Mouse (Mus musculus) cerebellum, postnatal 14 days (tissue): ENCODE data around the gene Acot4.
"Not testable (repeated sequence)": the region's sequence is repeated elsewhere in the genome, so short reads cannot be mapped to it uniquely, and the experiment has no call there.

ENCODE experiments used
- DNase-seq, 2 experiments: peaks; one replicate each; pipeline ENCODE4 v3.0.0; 2021; ENCODE audit warnings: mixed read lengths in 2 of 2

The Acot4 gene

DNA sequence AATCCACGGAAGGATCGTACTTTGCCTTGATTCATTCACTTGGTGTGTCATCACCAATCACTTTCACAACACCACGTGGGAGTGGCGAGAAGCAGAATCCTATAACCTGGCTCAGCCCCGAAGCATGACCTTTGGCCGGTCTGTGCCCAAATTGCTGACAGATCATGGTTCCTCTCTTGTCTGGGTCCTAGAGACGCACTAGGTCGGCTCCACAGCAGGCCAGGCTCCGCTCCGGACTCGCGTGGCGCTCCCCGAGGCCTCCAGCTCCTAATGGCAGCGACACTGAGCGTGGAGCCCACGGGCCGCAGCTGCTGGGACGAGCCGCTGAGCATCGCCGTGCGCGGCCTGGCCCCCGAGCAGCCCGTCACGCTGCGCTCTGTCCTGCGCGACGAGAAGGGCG is at the start of gene Acot4:
TSS of gene Acot4 (plus strand) at position 139 of the 400 bp plus-strand sequence.
- peak; percentile 32 to 42 for DNase-seq

DNA sequence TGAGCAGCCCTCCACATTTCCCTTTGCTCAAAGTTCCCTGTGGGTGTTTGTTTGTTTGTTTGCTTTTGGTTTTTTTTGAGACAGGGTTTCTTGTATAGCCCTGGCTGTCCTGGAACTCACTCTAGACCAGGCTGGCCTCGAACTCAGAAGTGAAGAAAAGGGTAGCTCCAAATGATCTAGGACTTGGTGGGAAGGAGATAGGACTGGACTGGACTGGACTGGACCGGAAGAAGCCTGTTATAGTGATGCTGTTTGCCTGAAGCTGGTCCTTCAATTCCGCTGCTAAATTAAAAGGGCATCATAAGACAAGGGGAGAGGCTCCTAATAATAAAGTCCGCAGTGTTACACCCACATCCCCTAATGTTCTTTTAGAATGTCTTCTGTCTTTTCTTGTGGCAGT is 49.7 kb upstream of the Acot4 start:
- no peak for DNase-seq

DNA sequence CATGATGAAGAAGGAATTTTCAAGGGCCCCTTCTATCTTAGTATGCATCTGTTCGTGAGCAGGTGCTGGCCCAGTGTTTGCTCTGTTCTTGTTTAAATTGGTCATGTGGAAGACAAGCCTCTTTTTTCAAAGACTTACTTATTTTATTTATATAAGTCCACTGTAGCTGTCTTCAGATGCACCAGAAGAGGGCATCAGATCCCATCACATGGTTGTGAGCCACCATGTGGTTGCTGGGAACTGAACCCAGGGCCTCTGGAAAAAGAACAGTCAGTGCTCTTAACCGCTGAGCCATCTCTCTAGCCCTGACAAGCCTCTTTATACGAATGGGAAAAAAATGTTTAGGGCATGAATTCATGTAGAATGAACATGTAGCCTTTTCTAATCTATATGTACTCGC is 48.8 kb upstream of the Acot4 start:
- no peak for DNase-seq

DNA sequence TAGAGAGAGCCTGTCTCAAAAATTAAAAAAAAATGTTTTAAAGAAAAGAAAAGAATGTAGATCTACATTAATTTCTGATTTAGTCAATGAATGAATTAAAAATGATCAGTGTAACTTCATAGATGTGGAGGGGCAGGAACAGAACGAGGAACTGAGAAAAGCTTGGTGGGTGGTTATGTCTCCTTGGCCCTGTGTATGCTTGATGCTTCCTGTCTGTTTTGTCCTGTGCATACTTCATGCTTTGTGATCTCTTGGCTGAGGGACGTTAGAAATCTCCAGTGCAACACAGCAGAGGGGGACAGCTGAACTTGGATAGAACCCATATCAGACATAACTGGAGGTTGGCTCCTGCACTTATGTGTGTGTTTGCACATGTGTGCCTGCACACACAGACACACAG is 41.0 kb upstream of the Acot4 start:
- DNase-seq, result no peak

DNA sequence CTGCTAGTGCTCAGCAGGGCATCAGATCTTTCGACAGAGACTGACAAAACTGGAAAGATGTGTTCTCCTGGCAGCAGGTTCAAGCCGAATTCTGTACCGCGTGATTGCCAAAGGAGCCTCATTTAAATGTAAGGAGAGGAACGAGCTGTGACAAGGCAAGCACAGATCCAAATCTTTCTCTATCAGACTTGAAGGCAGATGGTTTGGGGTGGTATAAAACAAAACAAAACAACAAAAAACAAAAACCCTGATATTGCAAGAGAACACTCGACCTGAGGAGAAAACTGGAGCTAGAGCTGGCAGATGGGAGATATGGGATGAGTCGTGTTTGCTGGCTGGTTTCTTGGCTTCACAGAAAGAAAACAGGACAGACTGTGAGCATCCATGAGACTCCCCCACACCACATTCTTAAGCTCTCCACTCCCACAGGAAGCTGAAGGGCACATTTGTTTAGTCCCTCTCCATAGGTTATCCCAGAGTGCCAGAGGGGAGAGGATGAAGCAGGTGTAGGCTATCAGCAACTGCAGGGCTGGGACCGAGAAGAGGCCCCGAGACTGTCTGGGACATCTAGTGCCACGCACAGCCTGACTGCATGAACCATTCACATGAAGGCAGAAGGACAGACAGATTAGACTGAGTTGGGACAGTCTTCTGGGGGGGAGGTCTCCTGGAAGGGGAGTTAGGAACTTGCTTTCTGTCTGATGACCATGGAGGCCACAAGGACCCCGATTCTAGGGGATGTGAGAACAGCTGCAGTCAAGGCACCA is 39.7 kb upstream of the Acot4 start:
- peak in 1 of 2 experiments; percentile 26 for DNase-seq

DNA sequence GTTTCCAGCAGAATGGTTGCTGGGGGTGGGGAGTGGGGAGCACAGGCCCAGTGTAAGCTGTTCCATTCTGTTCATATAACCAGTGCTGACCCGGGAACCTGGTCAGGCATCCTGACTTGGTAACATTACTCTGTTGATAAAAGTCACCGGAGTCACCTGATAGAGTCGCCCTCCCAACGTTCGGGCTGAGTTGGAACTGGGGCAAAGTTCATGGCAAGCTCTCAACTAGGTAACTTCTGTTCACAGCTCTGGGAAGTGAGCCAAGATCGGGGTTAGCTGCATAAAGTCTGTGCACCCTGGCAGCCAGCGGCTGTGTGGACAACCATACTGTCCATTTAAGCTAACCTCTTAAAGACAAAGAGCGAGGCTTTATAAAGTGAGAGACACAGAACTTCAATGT is 38.9 kb upstream of the Acot4 start:
- peak in 1 of 2 experiments; percentile 32 for DNase-seq

DNA sequence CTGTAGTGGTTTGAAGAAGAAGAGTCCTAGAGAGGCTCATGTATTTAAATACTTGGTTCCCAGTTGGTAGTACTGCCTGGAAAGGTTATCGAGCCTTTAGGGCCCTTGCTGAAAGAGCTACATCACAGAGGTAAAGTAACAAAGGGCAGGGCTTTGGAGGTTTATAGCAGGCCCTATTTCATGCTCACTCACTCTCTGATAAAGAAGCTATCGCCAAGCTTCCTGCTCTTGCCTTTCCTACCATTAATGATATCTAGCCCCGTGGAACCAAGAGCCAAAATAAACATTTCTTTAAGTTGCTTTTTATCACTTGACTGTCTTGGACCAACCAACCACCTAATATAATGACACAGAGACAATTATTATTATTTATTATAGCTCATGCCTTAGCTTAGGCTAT is 37.8 kb upstream of the Acot4 start:
- no peak for DNase-seq

DNA sequence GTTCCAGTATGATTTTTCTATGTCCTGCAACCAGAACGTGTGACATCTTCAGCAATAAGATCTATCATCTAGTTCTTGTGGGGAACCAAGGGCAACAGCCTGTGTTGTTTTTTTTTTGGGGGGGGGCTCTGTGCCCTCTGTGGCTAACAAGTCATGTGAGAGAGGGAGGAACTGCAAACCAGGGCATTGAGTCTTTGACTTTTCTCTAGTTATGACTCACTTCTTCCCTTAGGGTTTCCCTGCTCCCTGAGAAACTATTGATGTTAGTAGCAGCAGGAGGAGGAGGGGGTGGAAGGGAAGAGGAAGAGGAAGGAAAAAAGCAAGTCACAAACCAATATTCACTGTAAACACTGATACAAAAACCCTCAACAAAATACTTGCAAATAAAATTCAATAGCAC is 34.3 kb upstream of the Acot4 start:
- DNase-seq, result no peak

DNA sequence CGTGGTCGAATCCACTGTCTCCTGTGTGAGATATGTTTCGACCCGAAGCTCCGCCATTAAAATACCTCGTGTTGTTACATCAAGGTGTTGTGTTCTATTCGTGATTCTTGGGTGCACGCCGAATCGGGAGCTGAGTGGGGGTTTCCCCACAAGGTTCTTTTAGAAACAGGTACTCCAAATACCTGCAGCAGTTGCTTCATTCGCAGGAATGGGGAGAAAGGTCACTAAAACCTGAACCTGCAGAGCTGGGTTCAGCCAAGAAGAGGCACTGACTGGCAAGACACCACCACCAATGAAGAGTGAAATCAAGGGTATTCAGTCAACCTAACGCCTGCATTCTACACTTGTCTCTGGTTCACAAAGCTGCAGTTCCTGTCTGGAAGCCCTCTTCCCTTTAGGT is 29.9 kb upstream of the Acot4 start:
- DNase-seq, result no peak

DNA sequence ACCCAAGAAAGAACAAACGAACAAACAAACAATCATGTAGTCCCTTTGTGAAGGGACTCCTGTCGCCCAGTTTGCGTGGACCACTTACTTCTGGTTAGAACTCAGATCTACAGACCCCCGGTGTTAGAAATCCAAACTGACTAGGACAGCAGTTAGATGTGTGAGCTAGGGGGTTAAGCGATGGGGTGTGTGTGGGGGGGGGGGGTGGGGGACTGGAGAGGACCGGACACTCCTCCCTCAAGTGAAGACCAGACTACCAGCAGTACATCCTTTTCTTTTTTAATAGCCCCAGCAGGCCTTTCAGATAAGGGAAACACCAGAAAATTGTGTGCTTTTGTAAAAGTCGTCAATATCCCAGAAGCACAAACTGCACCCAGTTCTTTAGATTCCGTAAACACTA is 29.4 kb upstream of the Acot4 start:
- no peak for DNase-seq

DNA sequence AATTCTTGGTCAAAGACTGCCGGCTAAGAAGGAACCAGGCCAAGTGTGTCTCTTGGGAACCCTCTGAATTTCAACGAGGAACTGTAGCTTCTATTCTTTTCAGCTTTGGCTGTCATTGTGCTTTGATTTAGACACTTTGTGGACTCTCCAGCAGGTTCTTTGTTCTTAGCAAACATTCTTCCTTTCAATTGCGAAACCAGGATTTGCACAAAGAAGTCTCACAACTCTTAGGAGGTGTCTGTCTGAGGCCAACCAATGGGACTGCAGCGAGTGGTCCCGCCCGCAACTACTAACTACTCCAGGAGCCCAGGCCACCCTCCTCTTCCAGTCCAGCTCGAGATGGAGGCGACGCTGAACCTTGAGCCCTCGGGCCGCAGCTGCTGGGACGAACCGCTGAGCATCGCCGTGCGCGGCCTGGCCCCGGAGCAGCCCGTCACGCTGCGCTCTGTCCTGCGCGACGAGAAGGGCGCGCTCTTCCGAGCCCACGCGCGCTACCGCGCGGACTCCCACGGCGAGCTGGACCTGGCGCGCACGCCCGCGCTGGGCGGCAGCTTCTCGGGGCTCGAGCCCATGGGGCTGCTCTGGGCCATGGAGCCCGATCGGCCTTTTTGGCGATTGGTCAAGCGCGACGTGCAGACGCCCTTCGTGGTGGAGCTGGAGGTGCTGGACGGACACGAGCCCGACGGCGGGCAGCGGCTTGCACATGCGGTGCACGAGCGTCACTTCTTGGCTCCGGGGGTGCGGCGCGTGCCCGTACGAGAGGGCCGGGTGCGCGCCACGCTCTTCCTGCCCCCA is 28.8 kb upstream of the Acot4 start, which contains the start of gene Acot1:
TSS of gene Acot1 (plus strand) at position 320 of the 795 bp plus-strand sequence.
- peak; percentile 65 to 79 for DNase-seq

DNA sequence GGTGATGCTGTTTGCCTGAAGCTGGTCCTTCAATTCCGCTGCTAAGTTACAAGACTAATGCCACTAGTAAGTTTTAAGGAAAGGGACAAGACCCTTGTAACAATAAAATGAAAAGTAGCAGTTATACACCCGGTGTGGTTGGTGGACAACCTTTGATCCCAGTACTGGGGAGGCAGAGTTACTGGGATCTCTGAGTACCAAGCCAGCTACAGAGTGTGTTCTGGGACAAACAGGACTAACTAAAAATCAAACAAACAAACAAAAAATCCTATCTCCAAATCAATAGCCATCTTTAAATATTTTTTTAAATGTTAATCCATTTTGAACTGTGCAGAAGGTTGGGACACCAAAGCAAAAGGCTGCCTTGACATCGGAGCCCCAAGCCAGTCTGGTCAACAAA is 28.0 kb upstream of the Acot4 start:
- no peak for DNase-seq

DNA sequence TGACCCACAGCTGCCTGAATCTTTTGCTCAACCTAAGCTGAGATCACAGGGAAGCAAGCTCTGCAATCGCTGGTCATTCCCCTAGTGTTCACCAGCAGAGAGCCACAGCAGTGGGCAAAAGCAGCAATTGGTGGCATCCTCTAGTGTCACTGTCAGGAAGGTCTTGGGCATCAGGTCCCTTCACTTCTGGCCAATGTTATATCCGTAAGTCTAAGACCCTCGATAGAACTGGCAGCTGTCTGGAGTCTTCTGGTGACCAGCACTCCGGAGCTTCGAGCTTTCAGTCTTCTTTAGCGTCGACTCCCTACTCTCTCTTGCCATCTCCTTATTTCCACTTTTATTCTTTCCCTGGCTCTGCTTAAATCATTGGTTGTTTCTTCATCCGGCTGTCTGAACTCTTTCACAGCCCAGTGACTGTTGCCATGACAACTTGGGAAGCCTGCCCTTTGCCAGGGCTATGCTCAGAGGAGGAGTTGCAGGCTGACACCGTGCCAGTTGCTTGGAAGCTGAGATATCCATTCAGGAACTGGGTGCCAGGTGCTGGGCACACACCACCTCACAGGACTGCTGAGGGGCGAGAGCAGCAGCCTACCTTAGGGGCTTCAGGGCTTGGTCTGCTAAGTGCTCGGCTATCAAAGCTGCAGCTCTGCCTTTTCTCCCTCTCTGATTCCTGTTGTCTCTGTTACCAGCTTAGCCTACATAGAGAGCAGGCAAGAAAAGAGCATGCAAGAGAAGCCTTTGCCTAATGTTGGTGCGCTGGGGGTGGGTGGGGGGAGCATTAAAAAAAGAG is 26.7 kb upstream of the Acot4 start:
- DNase-seq, result peak; percentile 89 to 94

DNA sequence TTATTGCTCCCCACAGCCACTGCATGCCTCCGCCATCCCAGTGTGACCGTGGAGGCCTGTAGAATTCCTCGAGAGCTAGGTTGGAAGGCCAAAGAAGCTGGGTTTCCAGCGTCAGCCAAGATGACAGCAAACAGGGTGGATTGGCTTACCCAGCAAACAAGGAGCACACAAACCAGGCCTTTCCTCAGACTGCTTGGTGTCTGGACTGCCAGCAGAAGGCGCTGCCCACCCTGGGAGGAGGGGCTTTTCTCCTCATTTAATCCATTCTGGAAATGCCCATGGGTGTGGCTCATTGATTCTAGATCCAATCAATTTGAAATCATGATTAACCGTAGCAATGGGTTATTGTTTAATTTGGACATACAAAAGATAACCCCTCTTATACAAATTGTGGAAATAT is 25.0 kb upstream of the Acot4 start:
- DNase-seq, result peak in 1 of 2 experiments; percentile 35

DNA sequence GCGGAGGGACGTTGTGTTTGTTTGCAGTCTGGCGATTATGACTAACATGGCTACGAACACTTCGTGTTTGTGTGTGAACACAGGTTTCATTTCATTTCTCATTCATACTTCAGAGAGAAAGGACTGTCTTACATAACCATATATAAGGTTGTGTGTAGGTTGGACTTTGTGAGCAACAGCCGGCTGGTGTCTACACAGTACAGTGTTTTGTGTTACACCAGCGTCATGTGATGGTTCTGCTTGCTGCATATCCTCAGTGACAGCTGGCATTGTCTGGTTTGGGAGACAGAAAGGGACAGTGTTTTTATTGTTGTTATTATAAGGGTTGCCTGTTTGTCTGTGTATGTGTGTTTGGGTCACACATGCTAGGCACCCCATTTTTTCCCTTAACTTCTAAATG is 24.5 kb upstream of the Acot4 start:
- DNase-seq, result no peak

DNA sequence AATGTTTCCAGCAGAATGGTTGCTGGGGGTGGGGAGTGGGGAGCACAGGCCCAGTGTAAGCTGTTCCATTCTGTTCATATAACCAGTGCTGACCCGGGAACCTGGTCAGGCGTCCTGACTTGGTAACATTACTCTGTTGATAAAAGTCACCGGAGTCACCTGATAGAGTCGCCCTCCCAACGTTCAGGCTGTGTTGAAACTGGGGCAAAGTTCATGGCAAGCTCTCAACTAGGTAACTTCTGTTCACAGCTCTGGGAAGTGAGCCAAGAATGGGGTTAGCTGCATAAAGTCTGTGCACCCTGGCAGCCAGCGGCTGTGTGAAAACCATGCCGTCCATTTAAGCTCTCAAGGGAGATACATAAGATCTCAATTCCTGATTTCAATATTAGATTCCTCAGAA is 17.7 kb upstream of the Acot4 start:
- not testable (repeated sequence) for DNase-seq

DNA sequence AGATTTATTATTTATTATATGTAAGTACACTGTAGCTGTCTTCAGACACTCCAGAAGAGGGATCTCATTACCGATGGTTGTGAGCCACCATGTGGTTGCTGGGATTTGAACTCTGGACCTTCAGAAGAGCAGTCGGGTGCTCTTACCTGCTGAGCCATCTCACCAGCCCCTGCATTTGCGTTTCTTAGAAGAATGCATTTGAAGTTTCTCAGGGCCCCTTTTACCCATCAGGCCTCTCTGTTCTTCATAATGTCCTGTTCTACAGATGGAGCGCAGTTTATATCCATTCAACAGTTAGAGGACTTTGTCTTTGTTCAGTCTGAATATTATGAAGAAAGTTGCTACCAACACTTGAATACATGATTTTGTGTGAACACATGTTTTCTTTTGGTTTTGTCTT is 15.9 kb upstream of the Acot4 start:
- DNase-seq, result not testable (repeated sequence)

DNA sequence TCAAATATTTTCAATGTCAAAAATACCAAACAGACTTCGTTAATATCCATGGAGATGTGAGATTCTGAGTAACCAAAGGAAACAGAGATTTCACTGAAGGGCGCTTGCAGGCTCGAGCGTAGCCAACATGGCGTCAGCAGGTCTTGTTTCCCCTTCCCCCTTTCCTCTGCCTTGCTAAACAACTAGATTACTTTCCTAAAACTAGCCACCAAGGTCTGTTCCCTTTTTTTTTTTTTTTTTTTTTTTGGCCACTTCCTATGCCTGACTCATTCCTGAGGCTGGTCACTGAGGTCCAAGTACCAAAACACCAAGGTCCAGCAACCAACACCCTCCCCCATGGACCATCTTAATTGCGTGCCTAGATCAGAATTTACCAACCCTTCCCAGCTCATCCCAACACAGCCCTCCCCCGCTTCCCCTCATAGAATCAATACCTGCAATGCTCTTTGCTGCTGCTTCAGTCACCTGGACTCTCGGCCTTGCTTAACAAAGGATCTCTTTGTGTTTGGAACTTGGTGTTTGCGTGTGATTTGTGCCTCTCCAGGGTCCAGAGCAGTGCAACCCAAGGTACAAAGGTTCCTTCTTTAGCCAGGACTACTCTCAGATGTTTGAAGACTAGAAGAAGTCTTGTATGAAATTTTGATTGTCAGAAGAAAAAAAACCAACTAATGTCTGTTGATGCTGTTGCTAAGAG is 15.0 kb upstream of the Acot4 start:
- no peak for DNase-seq

DNA sequence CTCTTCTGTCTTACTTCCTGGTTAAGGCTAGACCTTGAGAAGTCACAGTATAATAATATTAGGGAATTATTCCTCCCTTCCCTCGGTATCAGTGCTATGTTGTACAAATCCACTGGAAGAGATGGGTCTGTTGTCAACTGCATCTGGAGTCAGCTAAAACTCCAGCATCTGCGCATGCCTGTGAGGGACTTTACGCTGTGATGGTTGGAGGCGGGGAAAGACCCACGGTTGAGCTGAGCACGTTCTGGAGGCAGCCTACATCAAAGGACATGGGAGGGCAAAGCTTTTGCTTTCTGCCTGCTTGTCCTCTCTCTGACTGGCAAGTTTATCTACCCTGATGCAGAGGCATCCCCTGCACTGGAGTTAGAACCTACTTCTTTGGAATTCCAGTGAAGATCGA is 12.3 kb upstream of the Acot4 start:
- DNase-seq, result no peak

DNA sequence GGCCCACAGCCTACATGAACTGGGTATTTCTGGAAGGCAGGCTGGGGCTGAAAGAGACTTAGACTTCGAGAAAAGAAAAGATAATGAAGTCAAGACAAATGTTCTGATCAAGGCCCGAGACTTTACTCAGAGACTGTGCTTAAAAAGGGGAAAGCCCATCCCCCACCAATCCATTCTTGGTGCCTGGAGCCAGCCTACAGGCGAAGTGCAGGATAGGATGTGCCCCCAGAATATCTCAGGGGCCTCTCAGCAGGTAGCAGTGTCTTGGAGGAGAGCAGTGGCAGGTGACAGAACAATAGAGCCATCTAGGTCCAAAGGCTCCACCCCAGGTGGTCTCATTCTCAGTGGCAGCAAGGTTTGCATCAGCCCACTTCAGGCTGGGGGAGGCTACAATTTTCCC is 9.9 kb upstream of the Acot4 start:
- DNase-seq, result not testable (repeated sequence)

DNA sequence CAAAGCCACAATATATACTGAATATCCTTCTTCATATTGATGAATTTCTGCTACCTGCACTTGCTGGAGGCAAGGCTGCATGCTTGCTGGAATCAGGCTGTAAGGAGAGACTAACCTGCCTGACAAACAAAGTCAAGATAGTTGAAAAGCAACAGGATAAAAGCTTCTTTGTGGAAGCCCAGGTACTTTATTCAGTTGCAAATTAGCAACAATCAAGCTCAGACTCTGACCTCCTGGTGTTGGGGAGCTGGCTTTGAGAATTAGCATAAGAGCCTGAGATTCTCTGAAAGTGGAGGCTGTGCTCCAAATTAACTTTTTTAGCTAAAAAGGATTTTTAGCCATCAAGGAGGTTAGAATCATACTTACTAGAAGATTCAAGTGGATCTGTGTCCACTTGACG is 9.1 kb upstream of the Acot4 start:
- DNase-seq, result not testable (repeated sequence)

DNA sequence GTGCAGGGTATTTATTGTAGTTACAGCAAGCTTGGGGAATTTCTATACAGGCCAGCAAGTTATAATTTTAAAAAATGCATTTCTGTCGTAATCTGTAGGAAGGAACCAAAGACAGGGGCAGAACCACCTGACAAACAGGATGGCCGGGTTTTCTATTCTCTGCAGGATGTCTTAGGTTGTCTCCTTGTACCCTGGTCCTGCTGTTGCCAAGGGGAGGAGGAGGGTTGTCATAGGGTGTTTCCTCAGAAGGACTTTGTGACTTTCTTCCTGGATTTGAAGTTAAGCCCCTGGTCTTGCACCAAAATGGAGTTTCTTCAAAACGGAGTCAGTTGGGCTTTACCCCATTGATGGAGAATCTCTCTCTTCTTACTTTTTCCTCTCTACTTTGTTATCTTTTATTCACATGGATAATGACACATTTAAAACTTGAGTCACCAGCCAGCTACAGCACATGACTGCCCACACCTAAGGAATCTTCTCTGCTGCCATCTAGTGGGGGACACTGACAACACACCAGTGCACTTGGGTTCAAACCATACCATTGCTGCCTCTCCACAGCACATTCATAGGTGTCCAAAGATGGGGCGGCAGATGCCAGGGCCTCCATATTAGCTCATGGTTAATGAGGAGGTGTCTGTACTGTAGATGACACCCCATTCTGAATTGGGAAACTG is 7.4 kb upstream of the Acot4 start:
- DNase-seq, result peak; percentile 88 to 90
